Mouse (Mus musculus): ENCODE measurements around the gene Olfr1216. TPM values are rescaled to one million over a fixed set of nuclear protein-coding genes. Genes with fewer than 3 reads are reported as not detected.
"Not testable (repeated sequence)": the region's sequence is repeated elsewhere in the genome, so short reads cannot be mapped to it uniquely, and the experiment has no call there.

Olfr1216 gene
- polyA plus RNA-seq (2015; fragmentation: Nextera tagmentation; extraction: Ambion mirVana): not detected in 2 replicates

DNA sequence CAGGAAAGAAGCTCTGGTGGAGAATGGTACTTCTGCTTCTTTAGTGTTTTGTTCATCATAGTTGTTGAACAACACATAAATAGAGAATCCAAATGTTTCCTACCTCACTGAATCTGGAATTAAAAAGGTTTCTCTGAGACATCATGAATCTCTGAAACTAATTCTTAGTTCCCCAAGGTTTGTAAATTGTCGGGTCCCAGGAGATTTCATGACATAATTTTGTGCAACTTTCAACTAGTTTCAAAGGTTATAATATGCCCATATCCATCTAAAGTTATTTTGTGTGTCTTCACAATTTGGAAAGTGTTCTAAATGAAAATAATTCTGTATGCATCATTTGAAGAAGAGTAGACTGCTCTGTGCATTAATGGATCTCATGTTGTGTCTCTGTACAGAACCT, at the start of gene Olfr1216:
Gene Olfr1216 (minus strand): TSS at position 101 of the 400 bp plus-strand sequence.
- no peaks in the 10 kb centered on the region for H3K27me3 ChIP-seq
- H3K27ac ChIP-seq: no peak within 1 kb of the TSS
- no peak within 1 kb of the TSS for H3K4me3 ChIP-seq
- no peaks in the 10 kb centered on the region for H3K9me3 ChIP-seq (replicated peaks)
- no peak for ATAC-seq
- H3K9ac ChIP-seq: no peak within 1 kb of the TSS
- 86% methylated on average over 1 of the region's 1 CpGs for WGBS
- no peaks in the 10 kb centered on the region for H3K4me1 ChIP-seq
- H3K36me3 ChIP-seq (ENCODE audit: poor library complexity, severe bottlenecking): no peaks in the 10 kb centered on the region
- no peak within 1 kb of the TSS for H3K4me2 ChIP-seq

DNA sequence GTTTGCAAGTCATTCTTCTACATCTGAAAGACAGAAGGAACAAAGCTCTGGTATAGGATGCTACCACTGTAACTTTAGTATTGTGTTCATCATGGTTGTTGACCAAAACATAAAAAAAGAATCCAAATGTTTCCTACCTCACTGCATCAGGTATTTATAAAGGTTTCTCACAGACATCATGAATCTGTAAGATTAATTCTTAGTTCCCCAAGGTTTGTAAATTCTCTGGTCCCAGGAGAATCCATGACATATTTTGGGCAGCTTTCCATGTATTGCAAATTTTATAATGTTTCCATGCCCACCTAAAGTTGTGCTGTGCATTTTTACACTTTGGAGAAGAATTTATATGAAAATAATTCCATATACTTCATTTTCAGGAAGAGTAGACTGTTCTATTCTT, 42.9 kb upstream of the Olfr1216 start, which contains the start of gene Olfr1218:
Gene Olfr1218 (minus strand): TSS at position 101 of the 400 bp plus-strand sequence.
- H3K27me3 ChIP-seq: no peaks in the 10 kb centered on the region
- H3K4me3 ChIP-seq: no peak within 1 kb of the TSS
- no peaks in the 10 kb centered on the region for H3K9me3 ChIP-seq (replicated peaks)
- no peaks in the 10 kb centered on the region for H3K36me3 ChIP-seq (ENCODE audit: poor library complexity, severe bottlenecking)
- H3K27ac ChIP-seq: no peak within 1 kb of the TSS
- ATAC-seq: no peak
- H3K4me2 ChIP-seq: no peak within 1 kb of the TSS
- no peaks in the 10 kb centered on the region for H3K4me1 ChIP-seq
- no peak within 1 kb of the TSS for H3K9ac ChIP-seq

DNA sequence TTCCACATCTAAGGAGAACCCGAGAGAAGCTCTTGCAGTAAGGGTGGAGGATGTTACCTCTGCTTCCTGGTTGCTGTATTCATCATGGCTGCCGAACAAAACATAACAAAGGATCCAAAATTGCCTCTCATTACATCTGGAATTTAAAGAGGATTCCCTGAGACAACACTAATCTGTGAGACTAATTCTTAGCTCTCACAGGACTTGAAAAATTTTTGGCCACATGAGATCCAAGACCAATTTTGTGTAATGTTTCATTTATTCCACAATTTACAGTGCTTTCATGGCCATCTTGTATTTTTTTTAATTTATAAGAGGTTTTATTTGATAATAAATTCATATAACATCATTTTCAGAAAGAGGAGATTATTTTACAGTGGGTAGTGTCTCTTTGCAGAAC, 13.8 kb upstream of the Olfr1216 start, which contains the start of gene Olfr1217:
Gene Olfr1217 (minus strand): TSS at position 101 of the 400 bp plus-strand sequence.
- H3K9ac ChIP-seq: no peak within 1 kb of the TSS
- ATAC-seq: no peak
- no peak within 1 kb of the TSS for H3K4me2 ChIP-seq
- no peaks in the 10 kb centered on the region for H3K36me3 ChIP-seq (ENCODE audit: poor library complexity, severe bottlenecking)
- no peaks in the 10 kb centered on the region for H3K27me3 ChIP-seq
- H3K4me1 ChIP-seq: no peaks in the 10 kb centered on the region
- no peak within 1 kb of the TSS for H3K4me3 ChIP-seq
- WGBS: 78% methylated on average over 2 of the region's 2 CpGs
- no peak within 1 kb of the TSS for H3K27ac ChIP-seq
- H3K9me3 ChIP-seq (replicated peaks): no peaks in the 10 kb centered on the region

DNA sequence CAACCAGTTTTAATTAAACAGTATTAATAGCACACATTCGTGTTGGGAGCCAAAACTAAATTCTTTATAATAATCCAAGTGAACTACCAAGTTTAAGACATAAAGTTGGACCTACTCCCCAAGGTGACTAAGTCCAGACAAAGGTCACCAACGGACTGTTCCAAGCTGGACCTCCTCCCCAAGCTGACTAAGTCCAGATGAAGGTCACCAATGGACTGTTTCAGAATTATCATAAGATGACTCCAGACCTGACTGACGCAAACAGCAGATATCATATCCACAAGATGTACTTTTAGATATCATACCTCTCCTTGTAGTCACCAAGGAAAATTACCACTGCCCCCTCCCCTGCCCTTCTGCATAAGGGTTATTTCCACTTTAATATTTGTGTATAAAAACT, 3.3 kb upstream of the Olfr1216 start:
- H3K27me3 ChIP-seq; H3K4me1 ChIP-seq; H3K36me3 ChIP-seq (ENCODE audit: poor library complexity, severe bottlenecking); ATAC-seq; H3K27ac ChIP-seq; H3K9me3 ChIP-seq (replicated peaks); H3K4me3 ChIP-seq; H3K9ac ChIP-seq; H3K4me2 ChIP-seq: not testable (repeated sequence)
- 71% methylated on average over 3 of the region's 3 CpGs for WGBS

DNA sequence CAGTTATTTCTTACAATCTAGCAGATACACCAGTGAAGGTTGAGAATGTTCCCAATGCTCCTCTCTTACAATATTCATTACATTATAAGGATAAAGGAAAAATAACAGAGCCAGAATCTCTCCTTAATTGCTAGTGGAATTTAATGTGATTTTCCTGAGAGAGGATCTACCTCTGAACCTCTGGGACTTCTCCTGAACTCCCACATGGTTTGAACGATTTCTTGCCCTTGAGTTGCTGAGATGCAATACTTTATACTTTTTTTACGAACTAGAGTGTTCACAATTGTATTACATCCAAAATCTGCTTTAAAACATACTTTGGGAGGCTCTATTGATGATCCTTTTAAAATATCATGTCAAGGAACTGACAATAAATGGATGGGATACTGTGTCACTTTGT, 11.3 kb downstream of the Olfr1216 start, which contains the start of gene Olfr1215:
Gene Olfr1215 (minus strand): TSS at position 101 of the 400 bp plus-strand sequence.
- Histone ChIP-seq H3K27me3 (no peaks in the 10 kb centered on the region), H3K4me3 (no peak within 1 kb of the TSS), H3K4me2 (no peak within 1 kb of the TSS), H3K4me1 (no peaks in the 10 kb centered on the region), H3K36me3 (ENCODE audit: poor library complexity, severe bottlenecking) (no peaks in the 10 kb centered on the region), H3K9me3 (replicated peaks) (no peaks in the 10 kb centered on the region), H3K9ac (no peak within 1 kb of the TSS), H3K27ac (no peak within 1 kb of the TSS)
- 76% methylated on average over 2 of the region's 2 CpGs for WGBS
- no peak for ATAC-seq

DNA sequence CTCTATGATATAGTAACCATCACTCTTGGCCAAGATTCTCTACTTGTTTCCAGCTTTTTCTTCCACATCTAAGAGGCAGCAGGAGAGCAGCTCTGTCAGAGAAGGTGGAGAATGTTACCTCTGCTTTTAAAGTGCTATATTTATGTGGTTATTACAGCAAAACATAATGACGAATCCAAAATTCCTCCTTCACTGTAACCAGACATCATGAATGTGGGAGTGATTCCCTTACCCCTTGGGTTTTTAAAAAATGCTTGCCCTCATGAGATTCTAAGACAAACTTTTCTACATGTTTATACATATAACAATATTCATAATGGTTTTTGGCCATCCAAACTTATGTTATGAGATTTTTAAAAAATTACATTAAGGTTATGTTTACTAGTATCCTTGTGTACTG, 25.6 kb downstream of the Olfr1216 start, which contains the start of gene Olfr1214:
Gene Olfr1214 (minus strand): TSS at position 101 of the 400 bp plus-strand sequence.
- 92% methylated on average over 1 of the region's 1 CpGs for WGBS
- no peaks in the 10 kb centered on the region for H3K9me3 ChIP-seq (replicated peaks)
- H3K27me3 ChIP-seq: no peaks in the 10 kb centered on the region
- no peak within 1 kb of the TSS for H3K4me2 ChIP-seq
- no peaks in the 10 kb centered on the region for H3K36me3 ChIP-seq (ENCODE audit: poor library complexity, severe bottlenecking)
- no peak within 1 kb of the TSS for H3K27ac ChIP-seq
- H3K4me3 ChIP-seq: no peak within 1 kb of the TSS
- no peak within 1 kb of the TSS for H3K9ac ChIP-seq
- no peak for ATAC-seq
- no peaks in the 10 kb centered on the region for H3K4me1 ChIP-seq

DNA sequence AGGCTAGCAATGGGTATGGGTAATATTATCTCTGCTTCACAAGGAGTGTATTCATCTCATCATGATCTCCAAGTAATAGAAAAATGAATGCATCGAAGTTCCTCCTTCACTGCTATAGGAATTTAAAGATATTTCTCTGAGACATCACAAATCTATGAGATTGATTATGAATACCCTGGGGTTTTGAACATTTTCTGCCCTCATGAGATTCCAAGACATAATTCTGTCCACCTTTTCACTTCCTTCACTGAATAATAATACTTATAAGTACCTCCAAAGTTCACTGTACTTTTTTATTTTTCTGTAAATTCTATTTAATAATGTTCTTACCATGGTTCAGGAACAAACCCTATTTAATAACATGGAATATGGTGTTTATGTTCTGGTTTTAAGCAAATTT, 38.0 kb downstream of the Olfr1216 start, which contains the start of gene Gm13762:
Gene Gm13762 (minus strand): TSS at position 101 of the 400 bp plus-strand sequence.
- H3K4me3 ChIP-seq: no peak within 1 kb of the TSS
- H3K9ac ChIP-seq: no peak within 1 kb of the TSS
- H3K4me2 ChIP-seq: no peak within 1 kb of the TSS
- no peaks in the 10 kb centered on the region for H3K36me3 ChIP-seq (ENCODE audit: poor library complexity, severe bottlenecking)
- no peaks in the 10 kb centered on the region for H3K27me3 ChIP-seq
- no peak within 1 kb of the TSS for H3K27ac ChIP-seq
- H3K9me3 ChIP-seq (replicated peaks): no peaks in the 10 kb centered on the region
- no peaks in the 10 kb centered on the region for H3K4me1 ChIP-seq
- 71% methylated on average over 1 of the region's 1 CpGs for WGBS
- no peak for ATAC-seq

Other genes with a start within 250 kb of the Olfr1216 start
- gene Olfr1200, start 247.9 kb downstream of the Olfr1216 start, polyA plus RNA-seq (2015; fragmentation: Nextera tagmentation; extraction: Ambion mirVana): not detected in 2 replicates
- not detected in 2 replicates for gene Olfr1201, start 225.3 kb downstream of the Olfr1216 start, polyA plus RNA-seq (2015; fragmentation: Nextera tagmentation; extraction: Ambion mirVana)
- not detected in 2 replicates for gene Olfr1202, start 203.8 kb downstream of the Olfr1216 start, polyA plus RNA-seq (2015; fragmentation: Nextera tagmentation; extraction: Ambion mirVana)
- not detected in 2 replicates for gene Olfr1205, start 188.6 kb downstream of the Olfr1216 start, polyA plus RNA-seq (2015; fragmentation: Nextera tagmentation; extraction: Ambion mirVana)
- gene Olfr1204, start 169.0 kb downstream of the Olfr1216 start, polyA plus RNA-seq (2015; fragmentation: Nextera tagmentation; extraction: Ambion mirVana): not detected in 2 replicates
- not detected in 2 replicates for gene Olfr1206, start 155.1 kb downstream of the Olfr1216 start, polyA plus RNA-seq (2015; fragmentation: Nextera tagmentation; extraction: Ambion mirVana)
- gene Olfr1208, start 116.0 kb downstream of the Olfr1216 start, polyA plus RNA-seq (2015; fragmentation: Nextera tagmentation; extraction: Ambion mirVana): not detected in 2 replicates
- not detected in 2 replicates for gene Olfr1209, start 103.2 kb downstream of the Olfr1216 start, polyA plus RNA-seq (2015; fragmentation: Nextera tagmentation; extraction: Ambion mirVana)
- not detected in 2 replicates for gene Olfr1211, start 80.2 kb downstream of the Olfr1216 start, polyA plus RNA-seq (2015; fragmentation: Nextera tagmentation; extraction: Ambion mirVana)
- not detected in 2 replicates for gene Olfr1212, start 64.4 kb downstream of the Olfr1216 start, polyA plus RNA-seq (2015; fragmentation: Nextera tagmentation; extraction: Ambion mirVana)
- gene Gm13762, start 38.1 kb downstream of the Olfr1216 start, polyA plus RNA-seq (2015; fragmentation: Nextera tagmentation; extraction: Ambion mirVana): not detected in 2 replicates
- not detected in 2 replicates for gene Olfr1214, start 25.7 kb downstream of the Olfr1216 start, polyA plus RNA-seq (2015; fragmentation: Nextera tagmentation; extraction: Ambion mirVana)
- not detected in 2 replicates for gene Olfr1215, start 11.4 kb downstream of the Olfr1216 start, polyA plus RNA-seq (2015; fragmentation: Nextera tagmentation; extraction: Ambion mirVana)
- gene Olfr1217, start 13.7 kb upstream of the Olfr1216 start, polyA plus RNA-seq (2015; fragmentation: Nextera tagmentation; extraction: Ambion mirVana): not detected in 2 replicates
- not detected in 2 replicates for gene Olfr1218, start 42.8 kb upstream of the Olfr1216 start, polyA plus RNA-seq (2015; fragmentation: Nextera tagmentation; extraction: Ambion mirVana)
- not detected in 2 replicates for gene Olfr1219, start 65.2 kb upstream of the Olfr1216 start, polyA plus RNA-seq (2015; fragmentation: Nextera tagmentation; extraction: Ambion mirVana)
- gene Olfr1220, start 88.5 kb upstream of the Olfr1216 start, polyA plus RNA-seq (2015; fragmentation: Nextera tagmentation; extraction: Ambion mirVana): not detected in 2 replicates
- gene Olfr1221, start 98.9 kb upstream of the Olfr1216 start, polyA plus RNA-seq (2015; fragmentation: Nextera tagmentation; extraction: Ambion mirVana): not detected in 2 replicates
- not detected in 2 replicates for gene Olfr1222, start 114.7 kb upstream of the Olfr1216 start, polyA plus RNA-seq (2015; fragmentation: Nextera tagmentation; extraction: Ambion mirVana)
- not detected in 2 replicates for gene Olfr1223, start 133.2 kb upstream of the Olfr1216 start, polyA plus RNA-seq (2015; fragmentation: Nextera tagmentation; extraction: Ambion mirVana)
- not detected in 2 replicates for gene Olfr1224-ps1, start 145.8 kb upstream of the Olfr1216 start, polyA plus RNA-seq (2015; fragmentation: Nextera tagmentation; extraction: Ambion mirVana)
- not detected in 2 replicates for gene Olfr1225, start 156.3 kb upstream of the Olfr1216 start, polyA plus RNA-seq (2015; fragmentation: Nextera tagmentation; extraction: Ambion mirVana)
- not detected in 2 replicates for gene Olfr1226, start 181.7 kb upstream of the Olfr1216 start, polyA plus RNA-seq (2015; fragmentation: Nextera tagmentation; extraction: Ambion mirVana)
- gene Olfr1228, start 235.7 kb upstream of the Olfr1216 start, polyA plus RNA-seq (2015; fragmentation: Nextera tagmentation; extraction: Ambion mirVana): not detected in 2 replicates